Mouse (Mus musculus) heart, adult 2 months (tissue): Measurements from ENCODE around the gene Tex19.1.

Experiments
- CTCF ChIP-seq: fragments of 200-600 bp; IDR thresholded peaks from 2 replicates; pipeline ENCODE4 v1.8.1; 2022; ENCODE audit warnings: antibody characterized with exemption, mild to moderate bottlenecking, moderate library complexity
- EP300 ChIP-seq: fragments of 200-500 bp; IDR thresholded peaks from 2 replicates; pipeline ENCODE4 v1.6.1; 2011; ENCODE audit warnings: low read depth, low read length, control low read depth; ENCODE audit not compliant: insufficient read depth

GRCm38 (mm10) chr11:121160636-121161346, 14.8 kb downstream of the Tex19.1 start:
- TF ChIP-seq EP300 (no peak), CTCF (no peak)
